Mouse (Mus musculus): ENCODE data around the gene Plac9a.

Gene Plac9a

GRCm38 (mm10) chr14:25838411-25838810, 64.5 kb downstream of the Plac9a start:
- no peak for DNase-seq (ENCODE audit: low read depth, low spot score)

Measured in brain, embryonic 18.5 days (tissue).